Mouse (Mus musculus): Measurements from ENCODE around the gene Deup1. TPM values are rescaled to one million over a fixed set of nuclear protein-coding genes. Genes with fewer than 3 reads are reported as not detected.

Gene Deup1
- polyA plus RNA-seq, 1 experiment from 2014 or later, result 0.94 TPM

GRCm38 (mm10) chr9:15512918-15513317, 114.8 kb downstream of the Deup1 start:
- WGBS, result 54% methylated on average over 7 of the region's 7 CpGs

GRCm38 (mm10) chr9:15510557-15511310, 117.0 kb downstream of the Deup1 start:
- no peaks in the 10 kb centered on the region for H3K36me3 ChIP-seq (replicated peaks; ENCODE audit: control insufficient read depth, insufficient read depth, low read depth, low read length)
- H3K9me3 ChIP-seq (replicated peaks; ENCODE audit: control insufficient read depth, low read length), result no peaks in the 10 kb centered on the region
- H3K9ac ChIP-seq (replicated peaks; ENCODE audit: low read length), result no peak overlapping the region
- H3K4me3 ChIP-seq (ENCODE audit: low read depth, low read length), result no peak overlapping the region
- WGBS, result 76% methylated on average over 3 of the region's 3 CpGs
- DNase-seq (ENCODE audit: low spot score) (no peak), ATAC-seq (replicated peaks; ENCODE audit: insufficient number of reproducible peaks, low FRiP score, low TSS enrichment, low read depth) (no peak)
- no peak overlapping the region for H3K27ac ChIP-seq (replicated peaks; ENCODE audit: low read depth, low read length)
- no peaks in the 10 kb centered on the region for H3K4me1 ChIP-seq (ENCODE audit: control insufficient read depth, insufficient read depth, low read length)
- H3K27me3 ChIP-seq (ENCODE audit: control insufficient read depth, insufficient read depth, low read length), result no peaks in the 10 kb centered on the region
- no peak overlapping the region for H3K4me2 ChIP-seq (ENCODE audit: low read depth, low read length)

More at GRCm38 (mm10) chr9:15512918-15513317, 114.8 kb downstream of the Deup1 start:
- H3K4me2 ChIP-seq (ENCODE audit: low read depth, low read length), result no peak overlapping the region
- H3K27ac ChIP-seq (replicated peaks; ENCODE audit: low read depth, low read length), result no peak overlapping the region
- H3K36me3 ChIP-seq (replicated peaks; ENCODE audit: control insufficient read depth, insufficient read depth, low read depth, low read length), result no peaks in the 10 kb centered on the region
- no peak for ATAC-seq (replicated peaks; ENCODE audit: insufficient number of reproducible peaks, low FRiP score, low TSS enrichment, low read depth)
- H3K4me3 ChIP-seq (ENCODE audit: low read depth, low read length), result no peak overlapping the region
- no peaks in the 10 kb centered on the region for H3K4me1 ChIP-seq (ENCODE audit: control insufficient read depth, insufficient read depth, low read length)
- no peak for DNase-seq (ENCODE audit: low spot score)
- H3K27me3 ChIP-seq (ENCODE audit: control insufficient read depth, insufficient read depth, low read length), result no peaks in the 10 kb centered on the region
- H3K9ac ChIP-seq (replicated peaks; ENCODE audit: low read length), result no peak overlapping the region
- no peaks in the 10 kb centered on the region for H3K9me3 ChIP-seq (replicated peaks; ENCODE audit: control insufficient read depth, low read length)

Other genes with a start within 250 kb of the Deup1 start
- gene Smco4, start 134.5 kb downstream of the Deup1 start, polyA plus RNA-seq (2014; fragmentation: Nextera tagmentation; extraction: Ambion mirVana), result 3.5 and 4.8 TPM in 2 replicates
- gene Slc36a4, start 81.8 kb upstream of the Deup1 start, polyA plus RNA-seq (2014; fragmentation: Nextera tagmentation; extraction: Ambion mirVana), result 18.3 and 19.3 TPM in 2 replicates
- gene Mtnr1b, start 246.6 kb upstream of the Deup1 start, polyA plus RNA-seq (2014; fragmentation: Nextera tagmentation; extraction: Ambion mirVana), result not detected in 2 replicates

All from embryonic facial prominence, embryonic 11.5 days (tissue).